Mouse (Mus musculus): Measurements from ENCODE around the gene Gadd45gip1. TPM values are rescaled to one million over a fixed set of nuclear protein-coding genes. Genes with fewer than 3 reads are reported as not detected.

Gene Gadd45gip1
- total and polyA plus RNA-seq, 2 experiments from 2014 or later: 27.5 to 42.9 TPM

- H3K4me1 ChIP-seq (ENCODE audit: insufficient read depth, low read length): 0 out of 2 replicates have a peak, but pooled peaks cover 9% of the 10 kb centered on the region
- H3K27ac ChIP-seq (ENCODE audit: low read depth, low read length): peak overlapping the region; percentile 38; the same call in 1 of the 2 replicates
- TF ChIP-seq CTCF (IDR thresholded peaks at IDR 0.05): no peak
- no peak for DNase-seq (ENCODE audit: low spot score)
- no peaks in the 10 kb centered on the region for H3K36me3 ChIP-seq (ENCODE audit: insufficient read depth, low read length)
- peaks cover 71% of the 10 kb centered on the region for H3K27me3 ChIP-seq (ENCODE audit: insufficient read depth, low read length)
- no peaks in the 10 kb centered on the region for H3K9me3 ChIP-seq (ENCODE audit: low read length)
- WGBS: 4% methylated on average over 46 of the region's 48 CpGs
- 0 out of 2 replicates have a peak overlapping the region, but pooled peaks have one; percentile 12 for H3K4me3 ChIP-seq (ENCODE audit: low read depth, low read length)
- no peak overlapping the region; the same call in 1 of the 2 replicates for H3K9ac ChIP-seq (replicated peaks; ENCODE audit: low read length, poor library complexity, severe bottlenecking)
- H3K4me2 ChIP-seq (ENCODE audit: low read depth, low read length, poor library complexity, severe bottlenecking): peak overlapping the region; percentile 32
- no peak for ATAC-seq (ENCODE audit: low FRiP score)
These were observed 46.4 kb upstream of the Gadd45gip1 start for GRCm38 (mm10) chr8:84784681-84785505.

GRCm38 (mm10) chr8:84785506-84785755 lies 45.9 kb upstream of the Gadd45gip1 start:
- TF ChIP-seq CTCF (IDR thresholded peaks at IDR 0.05): no peak
- Histone ChIP-seq H3K4me3 (ENCODE audit: low read depth, low read length) (no peak overlapping the region), H3K27me3 (ENCODE audit: insufficient read depth, low read length) (peaks cover 76% of the 10 kb centered on the region), H3K27ac (ENCODE audit: low read depth, low read length) (no peak overlapping the region), H3K9me3 (ENCODE audit: low read length) (no peaks in the 10 kb centered on the region), H3K9ac (replicated peaks; ENCODE audit: low read length, poor library complexity, severe bottlenecking) (no peak overlapping the region), H3K4me2 (ENCODE audit: low read depth, low read length, poor library complexity, severe bottlenecking) (peak overlapping the region; percentile 32; the same call in 1 of the 2 replicates), H3K4me1 (ENCODE audit: insufficient read depth, low read length) (0 out of 2 replicates have a peak, but pooled peaks cover 7% of the 10 kb centered on the region), H3K36me3 (ENCODE audit: insufficient read depth, low read length) (no peaks in the 10 kb centered on the region)
- DNase-seq (ENCODE audit: low spot score) (no peak), ATAC-seq (ENCODE audit: low FRiP score) (no peak)
- WGBS: 15% methylated on average over 11 of the region's 11 CpGs

DNA sequence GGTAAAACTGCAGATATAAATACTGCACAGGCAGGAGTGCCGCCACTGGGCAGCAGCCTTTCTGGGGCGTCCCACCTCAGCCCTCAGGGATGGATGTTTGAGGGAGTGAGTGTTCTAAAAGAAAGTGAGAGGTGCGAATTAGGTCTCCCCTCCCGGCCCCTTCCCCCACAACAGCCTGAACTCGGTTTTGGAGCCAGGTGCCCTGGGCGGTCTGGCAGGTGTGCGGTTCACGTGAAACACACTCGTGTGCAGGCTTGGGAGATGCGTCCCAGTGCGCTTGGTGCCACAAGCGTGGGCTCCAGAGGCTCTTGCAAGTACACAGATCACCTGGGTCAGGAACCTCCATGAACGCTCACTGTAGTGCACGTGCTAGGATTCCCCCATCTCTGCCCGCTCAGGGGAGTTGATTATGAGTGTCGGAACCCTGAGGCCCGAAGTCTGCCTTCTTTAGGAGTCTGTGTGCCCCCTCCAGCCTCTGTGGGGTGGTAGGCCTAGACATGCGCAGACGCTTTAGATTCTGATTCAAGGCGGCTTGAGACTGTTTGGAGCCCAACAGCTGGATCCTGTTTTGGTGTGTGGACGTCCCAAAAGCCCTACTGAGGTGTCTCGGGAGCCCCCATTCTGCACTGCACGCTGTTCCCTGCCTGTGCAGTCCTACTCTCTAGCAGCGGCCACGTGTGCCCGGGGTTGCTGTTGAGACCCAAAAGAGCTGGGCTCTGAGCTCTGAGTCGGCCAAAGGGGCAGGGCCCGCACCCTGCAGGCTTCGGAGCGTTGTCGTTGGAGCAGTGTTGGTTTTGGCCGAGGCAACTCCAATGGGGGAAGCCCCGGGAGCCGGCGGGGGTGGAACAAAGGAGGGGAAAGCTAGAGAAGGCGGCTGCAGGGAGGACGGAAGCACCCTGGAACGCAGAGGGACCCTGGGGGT lies 45.3 kb upstream of the Gadd45gip1 start:
- Histone ChIP-seq H3K9ac (replicated peaks; ENCODE audit: low read length, poor library complexity, severe bottlenecking) (no peak overlapping the region; the same call in none of the 2 replicates), H3K27me3 (ENCODE audit: insufficient read depth, low read length) (peaks cover 78% of the 10 kb centered on the region), H3K9me3 (ENCODE audit: low read length) (no peaks in the 10 kb centered on the region), H3K27ac (ENCODE audit: low read depth, low read length) (peak overlapping the region; percentile 57), H3K4me1 (ENCODE audit: insufficient read depth, low read length) (0 out of 2 replicates have a peak, but pooled peaks cover 10% of the 10 kb centered on the region), H3K4me3 (ENCODE audit: low read depth, low read length) (no peak overlapping the region), H3K36me3 (ENCODE audit: insufficient read depth, low read length) (no peaks in the 10 kb centered on the region), H3K4me2 (ENCODE audit: low read depth, low read length, poor library complexity, severe bottlenecking) (peak overlapping the region; percentile 20)
- ATAC-seq (ENCODE audit: low FRiP score) (peak; percentile 34; the same call in 1 of the 2 replicates), DNase-seq (ENCODE audit: low spot score) (peak; percentile 53)
- no peak for TF ChIP-seq CTCF (IDR thresholded peaks at IDR 0.05)
- WGBS: 7% methylated on average over 38 of the region's 38 CpGs

DNA sequence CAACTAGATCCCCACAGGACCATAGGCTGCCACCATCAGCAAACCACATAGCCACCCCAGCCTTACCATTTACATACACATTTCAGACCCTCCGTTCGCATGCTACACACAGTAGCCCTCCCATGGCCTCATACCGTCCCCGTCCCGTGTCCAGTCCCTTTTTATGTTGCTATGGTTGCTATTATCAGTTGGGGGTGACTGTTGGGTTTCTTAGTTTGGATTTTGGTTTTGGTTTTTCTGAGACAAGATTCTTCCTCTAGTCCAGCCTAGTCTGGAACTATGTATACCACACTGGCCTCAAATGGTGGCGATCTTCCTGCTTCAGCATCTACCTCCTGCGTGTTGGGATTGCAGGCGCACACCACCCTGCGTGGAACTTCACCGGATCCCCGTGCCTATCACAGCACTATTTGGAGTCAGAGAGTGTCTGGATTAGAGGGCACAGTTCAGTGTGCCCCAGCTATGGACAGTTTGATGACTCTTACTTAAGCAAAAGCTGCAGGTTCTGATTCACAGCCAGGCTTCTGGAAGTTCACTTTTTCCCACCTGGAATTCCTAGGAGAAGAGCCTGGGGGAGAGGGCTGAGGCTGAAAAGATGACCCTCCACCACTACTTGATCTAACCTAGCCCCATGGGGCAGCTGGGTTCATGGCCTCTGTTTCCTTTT lies 44.4 kb upstream of the Gadd45gip1 start:
- Histone ChIP-seq H3K27ac (ENCODE audit: low read depth, low read length) (peak overlapping the region; percentile 57; the same call in 1 of the 2 replicates), H3K9me3 (ENCODE audit: low read length) (no peaks in the 10 kb centered on the region), H3K4me3 (ENCODE audit: low read depth, low read length) (no peak overlapping the region), H3K36me3 (ENCODE audit: insufficient read depth, low read length) (no peaks in the 10 kb centered on the region), H3K9ac (replicated peaks; ENCODE audit: low read length, poor library complexity, severe bottlenecking) (no peak overlapping the region), H3K27me3 (ENCODE audit: insufficient read depth, low read length) (peaks cover 71% of the 10 kb centered on the region), H3K4me1 (ENCODE audit: insufficient read depth, low read length) (0 out of 2 replicates have a peak, but pooled peaks cover 10% of the 10 kb centered on the region), H3K4me2 (ENCODE audit: low read depth, low read length, poor library complexity, severe bottlenecking) (no peak overlapping the region)
- DNase-seq (ENCODE audit: low spot score) (no peak), ATAC-seq (ENCODE audit: low FRiP score) (no peak)
- no peak for TF ChIP-seq CTCF (IDR thresholded peaks at IDR 0.05)
- 20% methylated on average over 11 of the region's 11 CpGs for WGBS

DNA sequence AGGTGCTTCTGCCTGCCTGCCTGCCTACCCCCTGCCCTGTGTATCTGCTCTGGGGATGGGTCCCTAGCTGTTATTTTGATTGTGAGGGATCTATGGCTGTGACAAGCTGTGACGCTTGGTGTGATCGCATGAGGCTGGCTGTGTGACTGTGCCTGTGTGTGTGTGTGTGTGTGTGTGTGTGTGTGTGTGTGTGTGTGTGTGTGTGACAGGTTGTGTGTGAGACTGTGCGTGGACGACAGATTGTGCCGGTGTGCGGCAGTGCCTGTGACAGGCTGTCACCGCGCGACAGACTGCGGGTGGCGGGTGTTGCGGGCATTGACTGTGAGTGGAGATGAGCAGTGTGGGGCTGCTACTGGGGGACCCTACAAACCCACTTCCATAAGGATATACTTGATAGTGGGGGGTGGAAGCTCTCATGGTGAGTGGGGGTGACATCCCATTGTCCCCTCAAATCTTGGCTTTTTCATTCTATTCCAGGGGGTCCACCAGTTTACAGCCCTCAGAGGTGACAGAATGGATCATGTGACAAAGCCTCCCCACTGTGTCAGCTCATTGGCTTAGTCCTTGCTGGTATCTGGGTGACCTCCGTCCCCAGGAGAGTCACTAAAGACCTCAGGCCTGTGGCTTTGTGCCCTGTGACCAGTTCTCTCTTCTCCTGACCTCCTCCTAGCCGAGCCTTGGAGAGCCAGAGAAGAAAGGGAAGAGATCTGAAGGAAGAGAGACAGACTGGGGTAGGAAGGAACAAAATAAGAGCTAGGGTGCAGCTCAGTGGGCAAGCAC lies 43.6 kb upstream of the Gadd45gip1 start:
- no peak overlapping the region for H3K9ac ChIP-seq (replicated peaks; ENCODE audit: low read length, poor library complexity, severe bottlenecking)
- ATAC-seq (ENCODE audit: low FRiP score) (no peak), DNase-seq (ENCODE audit: low spot score) (no peak)
- H3K9me3 ChIP-seq (ENCODE audit: low read length): no peaks in the 10 kb centered on the region
- WGBS: 23% methylated on average over 14 of the region's 14 CpGs
- H3K4me1 ChIP-seq (ENCODE audit: insufficient read depth, low read length): 0 out of 2 replicates have a peak, but pooled peaks cover 10% of the 10 kb centered on the region
- no peaks in the 10 kb centered on the region for H3K36me3 ChIP-seq (ENCODE audit: insufficient read depth, low read length)
- H3K27ac ChIP-seq (ENCODE audit: low read depth, low read length): 0 out of 2 replicates have a peak overlapping the region, but pooled peaks have one; percentile 38
- H3K4me2 ChIP-seq (ENCODE audit: low read depth, low read length, poor library complexity, severe bottlenecking): no peak overlapping the region
- no peak overlapping the region for H3K4me3 ChIP-seq (ENCODE audit: low read depth, low read length)
- H3K27me3 ChIP-seq (ENCODE audit: insufficient read depth, low read length): peaks cover 63% of the 10 kb centered on the region
- TF ChIP-seq CTCF (IDR thresholded peaks at IDR 0.05): no peak

Measured in midbrain, postnatal 0 days (tissue).